Mouse (Mus musculus) layer of hippocampus, postnatal 25 days (tissue): ENCODE data around the gene Thra. TPM values are rescaled to one million over a fixed set of nuclear protein-coding genes. Genes with fewer than 3 reads are reported as not detected.

ENCODE experiments used
- DNase-seq, 2 experiments: peaks; one replicate each; pipeline ENCODE4 v3.0.0; 2022; ENCODE audit warnings: mixed read lengths in 2 of 2, low spot score in 1 of 2; ENCODE audit errors: extremely low spot score in 1 of 2
- total RNA-seq, 2 experiments: library from RNA; stranded (reverse); gene quantifications; 2 replicates each; pipeline ENCODE4 v1.2.3; 2021

The Thra gene
- total RNA-seq, 2 experiments from 2014 or later = 1,027 to 1,094 TPM

- no peak for DNase-seq
Observed at GRCm38 (mm10) chr11:98774582-98775347, 34.3 kb downstream of the Thra start, which contains the start of gene Nr1d1. TSS of gene Nr1d1 (minus strand) at chr11:98775333.

DNA sequence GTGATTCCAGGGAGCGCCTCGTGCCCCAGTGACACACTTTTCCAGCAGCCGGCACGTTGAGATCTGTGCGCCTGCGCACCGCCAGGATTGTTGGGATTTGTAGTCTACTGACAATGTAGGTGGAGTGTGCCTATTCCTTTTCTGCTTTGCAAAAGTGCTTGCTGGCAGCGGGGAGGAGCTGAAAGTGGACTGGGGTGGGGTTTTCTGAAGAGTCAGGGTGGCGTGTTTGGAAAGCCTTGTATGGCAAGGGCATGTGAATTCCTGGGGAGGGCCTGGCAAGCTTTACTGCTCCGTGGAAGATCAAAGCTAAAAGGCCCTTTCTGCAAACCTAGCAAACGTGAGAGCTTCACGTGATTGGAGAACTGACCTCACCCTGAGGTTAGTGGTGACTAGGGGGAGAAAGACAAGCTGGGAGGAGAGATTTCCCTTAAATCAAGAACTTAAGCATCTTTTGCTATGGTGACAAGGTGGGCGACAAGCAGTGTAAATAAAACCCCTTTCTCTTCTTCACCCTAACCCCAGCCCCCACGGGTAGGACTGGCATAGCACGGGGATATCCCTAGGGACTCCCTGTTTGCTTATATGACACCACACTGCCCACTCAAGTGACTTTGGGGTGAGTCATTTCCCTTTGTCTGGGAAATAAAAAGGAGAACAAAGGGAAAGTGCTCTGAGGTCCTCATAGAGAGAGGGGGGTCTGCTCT, 35.1 kb downstream of the Thra start:
- DNase-seq = peak; percentile 97 to 98

DNA sequence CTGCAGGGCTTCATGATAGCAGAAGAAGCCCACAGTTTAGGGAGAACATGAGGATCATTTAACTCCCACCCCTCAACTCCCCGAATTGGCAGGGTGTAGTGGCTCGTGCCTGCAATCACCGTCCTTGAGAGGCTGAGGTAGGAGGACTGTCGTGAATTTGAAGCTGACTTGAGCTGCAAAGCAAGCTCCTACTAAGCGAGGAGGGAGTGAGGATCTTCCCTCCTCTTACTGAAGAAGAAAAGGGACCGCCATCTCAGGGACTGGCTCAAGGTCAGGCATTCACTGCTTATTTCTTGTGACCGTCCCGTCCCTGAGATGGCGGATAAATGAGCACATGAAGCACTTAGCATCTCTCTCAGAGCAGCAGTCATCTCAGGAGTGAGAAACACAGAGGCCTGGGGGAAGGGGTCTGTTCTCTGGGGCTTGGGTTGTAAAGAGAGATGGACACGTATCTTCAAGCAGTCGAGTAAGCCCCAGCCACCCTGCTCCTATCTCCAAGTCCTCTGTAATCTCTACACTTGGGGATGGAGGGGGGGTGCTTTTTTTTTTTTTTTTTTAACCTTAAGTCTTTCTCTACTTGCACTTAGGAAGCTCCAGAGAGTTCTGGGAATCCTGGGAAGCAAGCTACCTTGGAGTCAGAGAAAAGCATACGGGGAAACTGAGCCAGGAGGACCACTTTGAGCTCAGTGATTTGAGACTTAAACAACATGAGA, 35.8 kb downstream of the Thra start:
- no peak for DNase-seq

- DNase-seq = no peak
Observed at GRCm38 (mm10) chr11:98776843-98777590, 36.6 kb downstream of the Thra start.

DNA sequence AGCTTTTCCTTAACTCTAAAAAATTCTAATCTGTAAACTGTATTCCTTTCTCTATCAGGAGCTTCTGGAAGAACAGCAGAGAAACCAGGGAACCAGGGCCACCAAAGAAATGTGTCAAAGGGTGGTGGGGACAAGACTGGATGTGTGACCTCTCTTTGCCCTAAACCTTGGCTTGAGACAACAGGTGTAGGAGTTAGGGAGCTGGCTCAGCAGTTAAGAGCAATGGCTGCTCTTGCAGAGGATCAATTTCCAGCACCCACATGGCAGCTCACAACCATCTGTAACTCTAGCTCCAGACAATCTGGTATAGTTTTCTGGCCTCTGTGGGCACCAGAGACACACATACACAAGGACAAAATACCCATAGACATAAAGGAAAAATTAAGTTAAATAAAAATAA, 37.5 kb downstream of the Thra start:
- DNase-seq = no peak

- peak; percentile 46 to 55 for DNase-seq
Observed at GRCm38 (mm10) chr11:98781851-98782512, 41.5 kb downstream of the Thra start.

DNA sequence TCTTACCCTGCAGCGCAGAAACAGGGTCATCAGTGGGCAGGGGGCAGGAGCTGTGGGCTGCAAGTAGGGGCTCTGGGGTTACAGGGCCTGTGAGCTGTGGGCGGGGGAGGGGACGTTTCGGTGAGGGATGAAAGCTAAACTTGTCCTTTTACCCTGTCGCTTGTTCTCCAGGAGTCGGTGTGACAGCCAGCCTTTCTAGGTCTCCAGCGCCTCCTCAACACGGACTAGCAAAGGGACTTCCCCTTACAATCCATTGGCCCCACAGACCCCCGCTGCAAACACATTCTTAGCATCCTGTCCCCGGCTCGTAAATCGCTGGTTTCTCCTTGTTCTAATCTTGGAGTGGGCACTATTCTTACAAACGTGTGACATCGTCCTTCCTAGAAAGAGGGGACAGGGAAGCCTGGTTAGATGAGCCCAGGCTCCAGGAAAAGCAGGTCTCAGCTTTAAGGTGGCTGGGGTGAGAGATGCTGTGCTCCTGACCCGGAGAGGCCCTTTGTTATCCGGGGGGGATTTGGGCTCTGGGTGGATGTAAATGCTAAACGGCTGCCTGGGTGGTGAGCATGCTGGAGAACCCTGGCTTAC, 42.3 kb downstream of the Thra start:
- peak in 1 of 2 experiments; percentile 28 for DNase-seq

DNA sequence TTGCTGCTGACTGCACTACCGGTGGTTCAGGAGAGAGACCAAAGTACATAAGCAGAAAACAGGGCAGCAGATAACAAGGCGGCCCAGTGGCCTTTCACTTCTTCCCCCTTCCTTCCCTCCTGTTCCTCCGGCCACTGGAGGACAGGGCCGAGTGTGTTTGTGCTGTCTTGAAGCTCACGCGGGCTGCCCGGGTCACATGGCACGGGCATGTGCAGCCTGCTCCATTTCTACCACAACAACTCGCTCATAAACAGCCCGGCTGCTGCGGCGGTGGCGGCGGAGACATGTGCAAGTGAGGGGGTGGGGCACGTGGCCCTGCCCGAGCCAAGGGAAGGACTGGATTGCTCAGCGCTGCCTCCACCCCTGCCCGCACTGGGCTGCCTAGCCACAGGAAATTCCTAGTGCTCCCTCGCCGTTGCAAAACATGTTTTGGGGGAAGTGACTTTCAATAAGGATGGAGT, 42.8 kb downstream of the Thra start:
- DNase-seq = peak; percentile 88

- DNase-seq = no peak
Observed at GRCm38 (mm10) chr11:98784139-98784538, 43.7 kb downstream of the Thra start.

DNA sequence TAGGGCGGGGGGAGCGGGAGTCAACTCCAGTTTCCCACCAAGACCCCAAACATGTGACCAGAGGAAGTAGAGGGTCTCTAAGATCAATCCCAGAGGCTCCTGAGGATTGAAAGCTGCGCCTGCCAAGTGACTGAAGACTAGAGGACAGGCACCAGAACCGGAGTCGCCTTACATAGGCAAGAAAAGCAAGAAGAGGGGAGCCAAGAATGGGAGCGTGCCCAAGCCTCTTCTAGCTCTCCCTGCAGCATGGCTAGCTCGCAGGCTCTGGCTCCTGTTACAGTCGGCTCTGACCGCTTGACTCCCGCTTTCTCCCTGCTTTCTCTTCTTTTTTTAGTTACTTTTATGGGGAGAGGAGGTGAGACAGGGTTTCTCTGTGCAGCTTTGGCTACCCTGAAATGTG, 44.8 kb downstream of the Thra start:
- DNase-seq = no peak

GRCm38 (mm10) chr11:98785772-98786281, 45.4 kb downstream of the Thra start:
- peak; percentile 59 to 71 for DNase-seq

GRCm38 (mm10) chr11:98786359-98787214, 46.1 kb downstream of the Thra start:
- DNase-seq = peak; percentile 88 to 94

GRCm38 (mm10) chr11:98787229-98787628, 46.8 kb downstream of the Thra start:
- no peak for DNase-seq

DNA sequence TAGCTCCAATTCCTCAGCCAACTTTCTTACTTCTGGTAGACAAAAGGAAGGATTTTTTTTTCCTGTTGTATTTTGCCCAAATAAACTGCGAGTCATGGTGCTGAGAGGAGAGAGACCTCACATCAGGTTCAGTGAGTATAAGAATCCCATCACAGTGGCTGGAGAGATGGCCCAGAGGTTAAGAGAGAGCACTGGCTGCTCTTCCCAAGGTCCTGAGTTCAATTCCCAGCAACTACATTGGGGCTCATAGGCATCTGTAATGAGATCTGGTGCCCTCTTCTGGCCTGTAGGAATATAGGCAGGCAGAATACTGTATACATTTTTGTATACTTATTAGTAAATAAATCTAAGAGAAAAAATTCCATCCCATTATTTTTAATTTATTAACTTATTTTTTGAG, 47.3 kb downstream of the Thra start:
- DNase-seq = no peak

GRCm38 (mm10) chr11:98788139-98788538, 47.7 kb downstream of the Thra start:
- DNase-seq = no peak

- DNase-seq = peak; percentile 42 to 71
Observed at GRCm38 (mm10) chr11:98788550-98789218, 48.2 kb downstream of the Thra start.

- peak in 1 of 2 experiments; percentile 20 for DNase-seq
Observed at GRCm38 (mm10) chr11:98789219-98789807, 48.9 kb downstream of the Thra start.
